Comparison of ENCODE assay signal across 8 mouse cellular contexts in genomic region chr17:13684256-13684655, GRCm38 (mm10).
DNase-seq lines count a peak whose midpoint lies in the region; ATAC-seq and TF ChIP-seq lines count a peak whose summit lies in the region.

No protein-coding gene starts in this region.

- 69% methylated on average over 7 of the region's 7 CpGs for WGBS in kidney, adult 2 months
- WGBS in neural tube, embryonic 13.5 days: 63% methylated on average over 7 of the region's 7 CpGs
- WGBS in neural tube, embryonic 15.5 days: 66% methylated on average over 7 of the region's 7 CpGs
- 62% methylated on average over 7 of the region's 7 CpGs for WGBS in stomach, embryonic 16.5 days

- no peak overlapping the region for H3K4me3 ChIP-seq in kidney, adult 2 months (ENCODE audit: insufficient read depth, low read depth, low read length)
- H3K4me3 ChIP-seq in neural tube, embryonic 13.5 days: no peak overlapping the region
- H3K4me3 ChIP-seq in neural tube, embryonic 15.5 days (replicated peaks): no peak overlapping the region
- no peak overlapping the region for H3K4me3 ChIP-seq in stomach, embryonic 16.5 days (replicated peaks; ENCODE audit: low read length)

- TF ChIP-seq POLR2A in kidney, adult 2 months (IDR thresholded peaks at IDR 0.05; ENCODE audit: low read depth, low read length): no peak

- H3K27me3 ChIP-seq in kidney, adult 2 months (replicated peaks; ENCODE audit: control insufficient read depth, insufficient read depth, low read length): no peaks in the 10 kb centered on the region
- H3K27me3 ChIP-seq in neural tube, embryonic 13.5 days: no peaks in the 10 kb centered on the region
- H3K27me3 ChIP-seq in neural tube, embryonic 15.5 days (replicated peaks): no peaks in the 10 kb centered on the region
- no peaks in the 10 kb centered on the region for H3K27me3 ChIP-seq in stomach, embryonic 16.5 days (ENCODE audit: control insufficient read depth, insufficient read depth, low read length)

- H3K27ac ChIP-seq in kidney, adult 2 months (ENCODE audit: insufficient read depth, low read depth, low read length): peak overlapping the region; percentile 55; the same call in 1 of the 2 replicates
- 0 out of 2 replicates have a peak overlapping the region, but pooled peaks have one; percentile 85 for H3K27ac ChIP-seq in neural tube, embryonic 13.5 days (replicated peaks)
- no peak overlapping the region for H3K27ac ChIP-seq in neural tube, embryonic 15.5 days (replicated peaks)
- peak overlapping the region; percentile 98 for H3K27ac ChIP-seq in stomach, embryonic 16.5 days (ENCODE audit: low read length)

- H3K36me3 ChIP-seq in kidney, adult 2 months (ENCODE audit: control insufficient read depth, insufficient read depth, low read length): no peaks in the 10 kb centered on the region
- H3K36me3 ChIP-seq in neural tube, embryonic 13.5 days: no peaks in the 10 kb centered on the region
- H3K36me3 ChIP-seq in neural tube, embryonic 15.5 days: no peaks in the 10 kb centered on the region
- no peaks in the 10 kb centered on the region for H3K36me3 ChIP-seq in stomach, embryonic 16.5 days (ENCODE audit: control insufficient read depth, insufficient read depth, low read length)

- peaks cover 9% of the 10 kb centered on the region; the same call in 1 of the 2 replicates for H3K4me1 ChIP-seq in kidney, adult 2 months (ENCODE audit: control insufficient read depth, insufficient read depth, low read length)
- peaks cover 40% of the 10 kb centered on the region for H3K4me1 ChIP-seq in neural tube, embryonic 13.5 days (replicated peaks)
- H3K4me1 ChIP-seq in neural tube, embryonic 15.5 days: peaks cover 7% of the 10 kb centered on the region; the same call in 1 of the 2 replicates
- peaks cover 13% of the 10 kb centered on the region; the same call in 1 of the 2 replicates for H3K4me1 ChIP-seq in stomach, embryonic 16.5 days (ENCODE audit: control insufficient read depth, insufficient read depth, low read length)

- H3K9ac ChIP-seq in neural tube, embryonic 13.5 days: no peak overlapping the region
- no peak overlapping the region for H3K9ac ChIP-seq in neural tube, embryonic 15.5 days (replicated peaks)
- peak overlapping the region; percentile 74; the same call in 1 of the 2 replicates for H3K9ac ChIP-seq in stomach, embryonic 16.5 days (ENCODE audit: low read length)

- no peaks in the 10 kb centered on the region for H3K9me3 ChIP-seq in neural tube, embryonic 13.5 days
- no peaks in the 10 kb centered on the region for H3K9me3 ChIP-seq in neural tube, embryonic 15.5 days (replicated peaks)
- no peaks in the 10 kb centered on the region for H3K9me3 ChIP-seq in stomach, embryonic 16.5 days (replicated peaks; ENCODE audit: control insufficient read depth, low read length)

- no peak for TF ChIP-seq CTCF in kidney, adult 2 months (conservative IDR thresholded peaks at IDR 0.05; ENCODE audit: insufficient read depth, insufficient read length, low read depth, low read length)

- ATAC-seq in neural tube, embryonic 13.5 days (ENCODE audit: low read depth): no peak
- ATAC-seq in neural tube, embryonic 15.5 days (ENCODE audit: low FRiP score): no peak
- ATAC-seq in stomach, embryonic 16.5 days (ENCODE audit: insufficient read depth, low FRiP score): no peak

- H3K4me2 ChIP-seq in neural tube, embryonic 13.5 days: no peak overlapping the region
- no peak overlapping the region for H3K4me2 ChIP-seq in neural tube, embryonic 15.5 days
- peak overlapping the region; percentile 54; the same call in 1 of the 2 replicates for H3K4me2 ChIP-seq in stomach, embryonic 16.5 days (ENCODE audit: low read depth, low read length)

- peak; percentile 76 for DNase-seq in embryo, embryonic 10 days (ENCODE audit: low spot score)
- DNase-seq in embryo, embryonic 11 days: no peak
- no peak for DNase-seq in kidney, adult 2 months
- DNase-seq in kidney, postnatal 4 days: no peak
- DNase-seq in left cerebral cortex, adult 18-20 months (ENCODE audit: low spot score in 2 of 2): no peak
